Mouse (Mus musculus): ENCODE results near the gene Tmem38a.

Tmem38a gene

DNA sequence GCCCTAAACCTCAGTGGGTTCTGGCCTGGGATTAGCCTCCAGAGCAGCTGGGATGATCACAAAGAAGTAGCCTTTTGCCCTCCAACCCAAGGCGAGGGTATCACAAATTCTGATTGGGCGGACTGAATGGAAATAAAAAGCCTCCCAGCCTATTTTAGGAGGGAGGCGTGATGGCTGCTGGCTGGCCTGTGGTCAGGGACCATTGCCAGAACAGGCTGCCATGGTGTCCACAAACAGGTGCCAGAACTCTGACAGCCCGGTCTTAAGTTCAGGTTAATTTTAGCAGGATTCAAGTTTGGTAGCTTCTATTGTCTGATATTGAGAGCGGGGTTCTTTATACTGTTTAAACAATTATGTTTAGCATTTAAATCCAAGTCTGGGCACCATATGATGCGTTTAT lies 16.0 kb downstream of the Tmem38a start:
- no peak for DNase-seq

DNA sequence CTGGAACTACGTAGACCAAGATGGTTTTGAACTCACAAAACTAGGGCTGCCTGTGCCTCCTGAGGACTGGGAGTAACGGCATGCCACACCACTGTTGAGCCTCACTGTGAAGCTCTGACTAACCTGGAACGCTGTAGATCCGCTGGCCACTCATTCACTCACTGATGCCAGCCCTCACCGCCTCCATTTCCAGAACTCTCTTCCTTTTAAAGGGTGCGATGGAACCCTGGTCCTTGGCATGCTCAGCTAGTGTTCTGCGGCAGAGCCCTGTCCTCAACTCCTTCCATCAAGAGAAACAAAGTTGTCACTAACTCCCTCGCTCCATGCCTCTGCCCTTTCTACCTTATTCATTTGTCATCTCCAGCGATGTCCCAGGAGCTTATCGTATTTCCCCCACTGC lies 17.0 kb downstream of the Tmem38a start:
- no peak for DNase-seq

- peak; percentile 85 for DNase-seq
These were observed 17.4 kb downstream of the Tmem38a start for GRCm38 (mm10) chr8:72589286-72589685.

GRCm38 (mm10) chr8:72590198-72590597 lies 18.3 kb downstream of the Tmem38a start:
- no peak for DNase-seq
